Mouse (Mus musculus) hindbrain, embryonic 11.5 days (tissue): ENCODE measurements at regions not wholly inside any gene's neighbourhood (a gene's known extent, or its start where the extent isn't known, plus 50 kb on each side); places are given as distances from the start of the nearest gene placed in this dataset.
A peak's percentile ranks its signal among the peaks of the same experiment; 100 is the strongest.

Experiments
- ATAC-seq: fragments of 200-750 bp; cut with Nextera tagmentation; 2 replicates; pipeline ENCODE4 v1.8.0; 2017; ENCODE audit warnings: mild to moderate bottlenecking, moderate TSS enrichment, moderate library complexity; ENCODE audit not compliant: low FRiP score
- DNase-seq: peaks from one replicate; pipeline ENCODE4 v3.0.0-alpha.2; 2015; ENCODE audit warnings: low spot score
- H3K27ac ChIP-seq: fragments of 300-500 bp; sonication (generic); 2 replicates; pipeline ENCODE4 v1.5.1; 2014; ENCODE audit warnings: mild to moderate bottlenecking, low read depth, low read length
- H3K27me3 ChIP-seq: fragments of 300-500 bp; sonication (generic); 2 replicates; pipeline ENCODE4 v1.6.1; 2014; ENCODE audit warnings: mild to moderate bottlenecking, low read length, moderate library complexity, mixed read lengths; ENCODE audit not compliant: control insufficient read depth, insufficient read depth
- H3K36me3 ChIP-seq: fragments of 300-500 bp; sonication (generic); 2 replicates; pipeline ENCODE4 v1.6.1; 2014; ENCODE audit warnings: mild to moderate bottlenecking, low read length, moderate library complexity, mixed read lengths; ENCODE audit not compliant: control insufficient read depth, insufficient read depth
- H3K4me1 ChIP-seq: fragments of 300-500 bp; sonication (generic); replicated peaks from 2 replicates; pipeline ENCODE4 v1.6.1; 2014; ENCODE audit warnings: low read length, mixed read lengths; ENCODE audit not compliant: control insufficient read depth, insufficient read depth
- H3K4me2 ChIP-seq: fragments of 300-500 bp; sonication (generic); replicated peaks from 2 replicates; pipeline ENCODE4 v1.6.1; 2014; ENCODE audit warnings: mild to moderate bottlenecking, low read depth, low read length
- H3K4me3 ChIP-seq: fragments of 300-500 bp; sonication (generic); 2 replicates; pipeline ENCODE4 v1.5.1; 2014; ENCODE audit warnings: low read depth, low read length
- H3K9ac ChIP-seq: fragments of 300-500 bp; sonication (generic); 2 replicates; pipeline ENCODE4 v1.6.1; 2014; ENCODE audit warnings: low read depth, low read length
- H3K9me3 ChIP-seq: fragments of 300-500 bp; sonication (generic); 2 replicates; pipeline ENCODE4 v1.6.1; 2016; ENCODE audit warnings: low read length; ENCODE audit not compliant: control insufficient read depth
- WGBS: fragments of 180-500 bp; shearing (Covaris S2); extraction: QIAGEN DNeasy Blood & Tissue Kit; methylation state at CpG from one replicate; pipeline ENCODE4 v1.1.7; 2014; 5-methylcytosine and 5-hydroxymethylcytosine counted together

GRCm38 (mm10) chr1:42242586-42243457 lies 452.7 kb upstream of the Pou3f3 start:
- ATAC-seq, result peak; percentile 70
- WGBS, result 43% methylated on average over 15 of the region's 15 CpGs
- Histone ChIP-seq H3K27ac (peak overlapping the region; percentile 84), H3K9ac (no peak overlapping the region), H3K4me1 (no peaks in the 10 kb centered on the region; the same call in none of the 2 replicates), H3K27me3 (no peaks in the 10 kb centered on the region), H3K36me3 (no peaks in the 10 kb centered on the region), H3K4me3 (no peak overlapping the region), H3K4me2 (0 out of 2 replicates have a peak overlapping the region, but pooled peaks have one; percentile 9), H3K9me3 (no peaks in the 10 kb centered on the region)
- peak; percentile 44 for DNase-seq

- peak overlapping the region; percentile 84 for H3K27ac ChIP-seq
- H3K4me2 ChIP-seq, result peak overlapping the region; percentile 31; the same call in 1 of the 2 replicates
- H3K9me3 ChIP-seq, result no peaks in the 10 kb centered on the region
- no peak overlapping the region for H3K9ac ChIP-seq
- 25% methylated on average over 5 of the region's 5 CpGs for WGBS
- no peaks in the 10 kb centered on the region for H3K27me3 ChIP-seq
- no peaks in the 10 kb centered on the region; the same call in none of the 2 replicates for H3K4me1 ChIP-seq
- H3K4me3 ChIP-seq, result 0 out of 2 replicates have a peak overlapping the region, but pooled peaks have one; percentile 6
- DNase-seq (peak; percentile 61), ATAC-seq (peak; percentile 64)
- H3K36me3 ChIP-seq, result no peaks in the 10 kb centered on the region
Measured at GRCm38 (mm10) chr1:42243458-42243855, 452.1 kb upstream of the Pou3f3 start.

GRCm38 (mm10) chr1:42243878-42244277 lies 451.7 kb upstream of the Pou3f3 start:
- 0 out of 2 replicates have a peak overlapping the region, but pooled peaks have one; percentile 6 for H3K4me3 ChIP-seq
- no peaks in the 10 kb centered on the region; the same call in none of the 2 replicates for H3K4me1 ChIP-seq
- peak overlapping the region; percentile 31 for H3K4me2 ChIP-seq
- ATAC-seq (peak; percentile 90), DNase-seq (peak; percentile 71)
- H3K36me3 ChIP-seq, result no peaks in the 10 kb centered on the region
- WGBS, result 7% methylated on average over 14 of the region's 14 CpGs
- H3K27ac ChIP-seq, result peak overlapping the region; percentile 84
- no peak overlapping the region for H3K9ac ChIP-seq
- H3K9me3 ChIP-seq, result no peaks in the 10 kb centered on the region
- H3K27me3 ChIP-seq, result no peaks in the 10 kb centered on the region

GRCm38 (mm10) chr1:42252386-42252785 lies 443.2 kb upstream of the Pou3f3 start:
- Histone ChIP-seq H3K4me2 (no peak overlapping the region), H3K36me3 (no peaks in the 10 kb centered on the region), H3K27ac (no peak overlapping the region), H3K4me1 (0 out of 2 replicates have a peak, but pooled peaks cover 2% of the 10 kb centered on the region), H3K9me3 (no peaks in the 10 kb centered on the region), H3K4me3 (no peak overlapping the region), H3K9ac (no peak overlapping the region), H3K27me3 (no peaks in the 10 kb centered on the region)
- ATAC-seq (no peak), DNase-seq (no peak)
- WGBS, result 87% methylated on average over 3 of the region's 3 CpGs

- Histone ChIP-seq H3K4me3 (no peak overlapping the region), H3K4me2 (no peak overlapping the region), H3K9ac (no peak overlapping the region), H3K27me3 (no peaks in the 10 kb centered on the region), H3K9me3 (no peaks in the 10 kb centered on the region), H3K36me3 (no peaks in the 10 kb centered on the region), H3K27ac (no peak overlapping the region), H3K4me1 (peaks cover 9% of the 10 kb centered on the region)
- DNase-seq, result no peak
- no peak for ATAC-seq
- WGBS, result 79% methylated on average over 3 of the region's 3 CpGs
Measured at GRCm38 (mm10) chr1:42253786-42254185, 441.8 kb upstream of the Pou3f3 start.

GRCm38 (mm10) chr1:42256911-42257595 lies 438.5 kb upstream of the Pou3f3 start:
- no peaks in the 10 kb centered on the region for H3K27me3 ChIP-seq
- H3K27ac ChIP-seq, result peak overlapping the region; percentile 93
- no peak overlapping the region for H3K4me2 ChIP-seq
- H3K36me3 ChIP-seq, result no peaks in the 10 kb centered on the region
- no peaks in the 10 kb centered on the region for H3K9me3 ChIP-seq
- DNase-seq, result no peak
- peaks cover 14% of the 10 kb centered on the region for H3K4me1 ChIP-seq
- 72% methylated on average over 10 of the region's 10 CpGs for WGBS
- H3K4me3 ChIP-seq, result no peak overlapping the region
- no peak for ATAC-seq
- no peak overlapping the region for H3K9ac ChIP-seq

GRCm38 (mm10) chr1:42257801-42258593 lies 437.6 kb upstream of the Pou3f3 start:
- Histone ChIP-seq H3K4me3 (no peak overlapping the region), H3K27ac (peak overlapping the region; percentile 93), H3K4me1 (peaks cover 14% of the 10 kb centered on the region), H3K9ac (peak overlapping the region; percentile 44), H3K4me2 (peak overlapping the region; percentile 27), H3K36me3 (no peaks in the 10 kb centered on the region), H3K27me3 (no peaks in the 10 kb centered on the region), H3K9me3 (no peaks in the 10 kb centered on the region)
- DNase-seq, result peak; percentile 79
- WGBS, result 34% methylated on average over 19 of the region's 19 CpGs
- ATAC-seq, result peak; percentile 91

- 55% methylated on average over 4 of the region's 4 CpGs for WGBS
- Histone ChIP-seq H3K36me3 (no peaks in the 10 kb centered on the region), H3K27ac (peak overlapping the region; percentile 93), H3K27me3 (no peaks in the 10 kb centered on the region), H3K9me3 (no peaks in the 10 kb centered on the region), H3K4me3 (no peak overlapping the region), H3K9ac (peak overlapping the region; percentile 44), H3K4me1 (peaks cover 14% of the 10 kb centered on the region), H3K4me2 (peak overlapping the region; percentile 27)
- DNase-seq (peak; percentile 44), ATAC-seq (no peak)
Measured at GRCm38 (mm10) chr1:42258594-42258910, 437.0 kb upstream of the Pou3f3 start.
